Mouse (Mus musculus): Measurements from ENCODE around the gene Aldh1a7.

DNA sequence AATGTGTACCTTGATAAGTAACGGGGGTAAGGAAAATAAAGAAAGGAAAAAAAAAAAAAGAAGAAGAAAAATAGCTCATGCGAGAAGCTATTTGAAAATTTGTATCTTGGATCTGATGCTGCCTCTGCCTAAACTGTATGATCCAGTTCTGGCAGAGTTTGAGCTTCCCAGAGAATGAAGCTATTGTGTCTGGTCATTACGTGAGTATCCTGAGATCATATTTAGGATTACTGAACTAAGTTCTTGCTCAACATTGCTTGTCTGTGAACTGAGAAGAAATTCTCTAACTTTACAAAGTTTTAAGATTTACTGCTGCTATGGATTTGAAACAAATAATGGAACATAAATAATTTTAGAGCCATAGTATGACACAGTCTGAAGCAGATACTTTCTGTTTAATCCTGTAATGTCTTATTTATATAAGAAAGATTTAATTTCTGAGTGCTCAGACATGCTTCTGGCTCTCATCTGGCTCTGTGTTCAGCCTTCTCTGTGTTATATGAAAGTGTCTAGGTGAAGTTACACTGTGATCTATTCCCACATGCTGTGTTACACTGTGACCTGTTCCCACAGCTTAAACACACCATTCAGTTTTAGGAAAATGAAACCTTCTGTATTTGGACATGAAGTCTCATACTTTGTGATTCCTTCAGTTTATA lies 49.5 kb downstream of the Aldh1a7 start:
- TF ChIP-seq CTCF (IDR thresholded peaks at IDR 0.05; ENCODE audit: extremely low read depth, insufficient read depth, low read length): no peak
- TF ChIP-seq POLR2A (IDR thresholded peaks at IDR 0.05; ENCODE audit: extremely low read depth, insufficient read depth, low read length): no peak

Data from cortical plate, adult 2 months (tissue).